Mouse (Mus musculus): ENCODE measurements around the gene Wfdc21. TPM values are rescaled to one million over a fixed set of nuclear protein-coding genes. Genes with fewer than 3 reads are reported as not detected.

Gene Wfdc21
- polyA plus RNA-seq (2015; fragmentation: Nextera tagmentation; extraction: Ambion mirVana) = 0.71 TPM in 1 of 2 replicates, not detected in the other

DNA sequence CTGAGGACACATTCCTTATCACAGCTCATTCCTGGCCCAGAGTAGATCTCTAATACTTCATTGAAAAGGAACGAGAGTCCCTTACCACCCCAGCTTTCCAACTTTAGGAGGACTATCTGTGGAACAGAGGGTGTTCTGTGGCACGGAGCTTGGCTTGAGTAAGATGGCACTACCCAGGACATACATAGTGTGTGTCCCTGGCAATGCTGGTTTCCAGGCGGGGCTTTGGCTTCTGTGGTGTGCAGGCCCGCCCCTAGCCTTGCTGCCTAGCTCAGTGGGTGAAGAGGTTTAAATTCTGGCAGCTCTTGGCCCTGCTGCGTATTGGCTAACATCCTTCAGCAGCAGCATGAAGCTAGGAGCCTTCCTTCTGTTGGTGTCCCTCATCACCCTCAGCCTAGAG lies at the start of gene Wfdc21:
TSS of gene Wfdc21 (plus strand) at position 260 of the 400 bp plus-strand sequence.
- 76% methylated on average over 5 of the region's 5 CpGs for WGBS
- Histone ChIP-seq H3K27me3 (ENCODE audit: insufficient read depth, low read length) (no peaks in the 10 kb centered on the region; the same call in 1 of the 2 replicates), H3K9me3 (ENCODE audit: low read length) (no peaks in the 10 kb centered on the region), H3K27ac (ENCODE audit: low read length) (no peak within 1 kb of the TSS), H3K9ac (replicated peaks; ENCODE audit: low read length) (no peak within 1 kb of the TSS), H3K4me2 (replicated peaks; ENCODE audit: low read depth, low read length) (no peak within 1 kb of the TSS), H3K4me3 (ENCODE audit: low read length) (no peak within 1 kb of the TSS), H3K36me3 (ENCODE audit: insufficient read depth, low read length) (no peaks in the 10 kb centered on the region), H3K4me1 (ENCODE audit: insufficient read depth, low read length) (0 out of 2 replicates have a peak, but pooled peaks cover 4% of the 10 kb centered on the region)
- no peak for ATAC-seq (ENCODE audit: low FRiP score, low TSS enrichment)

DNA sequence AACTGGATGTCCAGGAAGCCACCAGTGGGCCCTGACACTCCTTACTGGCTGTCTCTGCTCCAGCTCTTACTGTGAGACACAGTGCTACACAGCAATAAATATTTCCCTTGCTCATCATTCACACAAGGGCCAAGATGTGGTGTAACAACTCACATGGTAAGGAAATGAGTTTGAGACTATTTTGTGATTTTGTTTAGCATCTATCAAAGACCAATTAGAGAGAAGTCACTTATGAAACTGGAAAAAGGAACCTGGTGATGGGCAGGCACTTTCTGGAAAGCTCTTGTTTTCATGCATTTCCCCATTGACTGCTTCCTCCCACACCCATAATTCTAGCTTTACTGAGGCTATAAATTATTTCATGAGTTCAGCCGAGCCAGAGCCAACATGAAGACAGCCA lies 43.0 kb upstream of the Wfdc21 start, which contains the start of gene Wfdc17:
TSS of gene Wfdc17 (plus strand) at position 287 of the 400 bp plus-strand sequence.
- no peaks in the 10 kb centered on the region for H3K27me3 ChIP-seq (ENCODE audit: insufficient read depth, low read length)
- H3K36me3 ChIP-seq (ENCODE audit: insufficient read depth, low read length) = no peaks in the 10 kb centered on the region
- no peaks in the 10 kb centered on the region for H3K4me1 ChIP-seq (ENCODE audit: insufficient read depth, low read length)
- H3K9ac ChIP-seq (replicated peaks; ENCODE audit: low read length) = no peak within 1 kb of the TSS
- H3K27ac ChIP-seq (ENCODE audit: low read length) = no peak within 1 kb of the TSS
- H3K9me3 ChIP-seq (ENCODE audit: low read length) = no peaks in the 10 kb centered on the region
- H3K4me2 ChIP-seq (replicated peaks; ENCODE audit: low read depth, low read length) = no peak within 1 kb of the TSS
- WGBS = 2% methylated on average over 1 of the region's 1 CpGs
- no peak within 1 kb of the TSS for H3K4me3 ChIP-seq (ENCODE audit: low read length)
- no peak for ATAC-seq (ENCODE audit: low FRiP score, low TSS enrichment)

DNA sequence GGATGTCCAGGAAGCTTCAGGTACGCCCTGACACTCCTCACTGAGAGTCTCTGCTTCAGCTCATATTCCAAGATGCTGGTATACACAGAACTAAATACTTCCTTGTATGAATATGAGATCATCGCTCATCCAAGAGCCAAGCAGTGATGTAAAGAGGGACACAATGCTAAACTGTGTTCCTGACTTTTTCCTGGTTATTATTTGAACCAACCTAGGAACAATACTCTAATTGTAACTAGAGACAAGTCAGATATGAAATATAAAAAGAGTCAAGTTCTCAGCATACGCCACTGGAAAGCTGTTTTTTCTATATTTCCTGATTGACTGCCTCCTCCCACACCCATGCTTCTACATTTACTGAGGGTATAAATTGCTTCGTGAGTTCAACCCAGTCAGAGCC lies 38.0 kb upstream of the Wfdc21 start, which contains the start of gene Wfdc18:
TSS of gene Wfdc18 (plus strand) at position 301 of the 400 bp plus-strand sequence.
- no peak for ATAC-seq (ENCODE audit: low FRiP score, low TSS enrichment)
- no peaks in the 10 kb centered on the region for H3K27me3 ChIP-seq (ENCODE audit: insufficient read depth, low read length)
- H3K4me3 ChIP-seq (ENCODE audit: low read length) = no peak within 1 kb of the TSS
- H3K4me2 ChIP-seq (replicated peaks; ENCODE audit: low read depth, low read length) = no peak within 1 kb of the TSS
- H3K9me3 ChIP-seq (ENCODE audit: low read length) = no peaks in the 10 kb centered on the region
- H3K4me1 ChIP-seq (ENCODE audit: insufficient read depth, low read length) = no peaks in the 10 kb centered on the region
- H3K9ac ChIP-seq (replicated peaks; ENCODE audit: low read length) = no peak within 1 kb of the TSS
- 62% methylated on average over 4 of the region's 4 CpGs for WGBS
- no peak within 1 kb of the TSS for H3K27ac ChIP-seq (ENCODE audit: low read length)
- no peaks in the 10 kb centered on the region for H3K36me3 ChIP-seq (ENCODE audit: insufficient read depth, low read length)

DNA sequence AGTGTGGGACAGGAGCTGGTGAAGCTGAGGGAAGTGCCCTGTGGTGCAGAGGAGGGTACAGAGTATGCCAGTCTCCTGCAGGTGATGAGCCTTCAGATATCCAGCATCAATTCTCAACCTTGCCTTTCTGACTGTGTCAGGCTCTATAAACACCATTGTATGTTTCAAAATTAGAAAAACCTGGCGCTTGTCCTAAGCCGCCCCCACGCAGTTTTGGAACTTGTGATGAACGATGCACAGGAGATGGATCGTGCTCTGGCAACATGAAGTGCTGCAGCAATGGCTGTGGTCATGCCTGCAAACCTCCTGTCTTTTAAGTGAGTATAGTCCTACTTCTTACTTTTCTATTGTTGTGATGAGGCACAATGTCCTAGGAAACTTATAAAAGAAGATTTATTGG lies 37.1 kb upstream of the Wfdc21 start:
- Histone ChIP-seq H3K9ac (replicated peaks; ENCODE audit: low read length) (no peak overlapping the region), H3K4me3 (ENCODE audit: low read length) (no peak overlapping the region), H3K36me3 (ENCODE audit: insufficient read depth, low read length) (no peaks in the 10 kb centered on the region), H3K4me2 (replicated peaks; ENCODE audit: low read depth, low read length) (no peak overlapping the region), H3K27me3 (ENCODE audit: insufficient read depth, low read length) (no peaks in the 10 kb centered on the region), H3K9me3 (ENCODE audit: low read length) (no peaks in the 10 kb centered on the region), H3K4me1 (ENCODE audit: insufficient read depth, low read length) (no peaks in the 10 kb centered on the region), H3K27ac (ENCODE audit: low read length) (no peak overlapping the region)
- WGBS = 79% methylated on average over 5 of the region's 5 CpGs
- no peak for ATAC-seq (ENCODE audit: low FRiP score, low TSS enrichment)

DNA sequence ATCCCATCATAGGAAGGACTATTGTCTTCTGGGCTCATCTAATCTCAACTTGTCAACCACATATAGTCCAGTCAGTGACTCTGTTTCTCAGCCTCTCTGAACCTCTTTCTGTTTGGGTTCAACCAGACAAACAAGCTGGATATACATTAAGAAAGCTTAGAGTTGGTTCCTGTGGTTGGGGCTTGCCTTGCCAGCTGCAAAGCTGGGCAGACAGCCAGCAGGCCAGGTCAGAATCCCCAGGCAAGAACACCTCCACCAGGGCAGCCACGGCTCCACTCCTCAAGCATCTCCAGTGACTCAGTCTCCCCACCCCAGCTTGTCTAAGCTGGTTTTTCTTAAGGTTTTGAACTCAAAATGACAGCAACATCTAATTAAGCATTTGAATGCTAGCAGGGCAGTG lies 34.1 kb upstream of the Wfdc21 start:
- H3K9me3 ChIP-seq (ENCODE audit: low read length) = no peaks in the 10 kb centered on the region
- H3K27me3 ChIP-seq (ENCODE audit: insufficient read depth, low read length) = no peaks in the 10 kb centered on the region
- no peak overlapping the region for H3K4me3 ChIP-seq (ENCODE audit: low read length)
- no peak overlapping the region for H3K27ac ChIP-seq (ENCODE audit: low read length)
- no peak overlapping the region for H3K4me2 ChIP-seq (replicated peaks; ENCODE audit: low read depth, low read length)
- H3K9ac ChIP-seq (replicated peaks; ENCODE audit: low read length) = no peak overlapping the region
- ATAC-seq (ENCODE audit: low FRiP score, low TSS enrichment) = no peak
- no peaks in the 10 kb centered on the region for H3K4me1 ChIP-seq (ENCODE audit: insufficient read depth, low read length)
- 73% methylated on average over 1 of the region's 1 CpGs for WGBS
- H3K36me3 ChIP-seq (ENCODE audit: insufficient read depth, low read length) = no peaks in the 10 kb centered on the region

DNA sequence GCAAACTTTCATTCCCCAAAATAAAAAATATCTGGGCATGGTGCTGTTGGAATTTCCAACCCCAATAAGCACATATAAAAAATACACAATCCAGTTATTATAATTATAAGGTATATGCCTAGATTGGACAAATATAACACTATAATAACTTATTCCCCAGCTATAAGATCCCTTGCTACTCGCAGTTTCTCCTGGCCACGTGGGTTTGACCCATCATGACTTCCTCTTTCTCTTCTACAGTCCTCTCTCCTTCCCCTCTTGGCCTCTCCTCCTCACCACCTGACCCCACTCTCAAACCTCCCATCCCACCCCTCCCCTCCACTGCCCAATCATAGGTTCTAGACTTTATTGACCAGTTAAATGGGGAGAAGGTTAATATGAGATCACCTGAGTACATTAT lies 32.8 kb upstream of the Wfdc21 start:
- Histone ChIP-seq H3K36me3 (ENCODE audit: insufficient read depth, low read length) (no peaks in the 10 kb centered on the region), H3K4me2 (replicated peaks; ENCODE audit: low read depth, low read length) (no peak overlapping the region), H3K27me3 (ENCODE audit: insufficient read depth, low read length) (no peaks in the 10 kb centered on the region), H3K4me1 (ENCODE audit: insufficient read depth, low read length) (no peaks in the 10 kb centered on the region), H3K9me3 (ENCODE audit: low read length) (no peaks in the 10 kb centered on the region), H3K9ac (replicated peaks; ENCODE audit: low read length) (no peak overlapping the region), H3K27ac (ENCODE audit: low read length) (no peak overlapping the region), H3K4me3 (ENCODE audit: low read length) (no peak overlapping the region)
- ATAC-seq (ENCODE audit: low FRiP score, low TSS enrichment) = no peak
- WGBS = 66% methylated on average over 2 of the region's 2 CpGs

DNA sequence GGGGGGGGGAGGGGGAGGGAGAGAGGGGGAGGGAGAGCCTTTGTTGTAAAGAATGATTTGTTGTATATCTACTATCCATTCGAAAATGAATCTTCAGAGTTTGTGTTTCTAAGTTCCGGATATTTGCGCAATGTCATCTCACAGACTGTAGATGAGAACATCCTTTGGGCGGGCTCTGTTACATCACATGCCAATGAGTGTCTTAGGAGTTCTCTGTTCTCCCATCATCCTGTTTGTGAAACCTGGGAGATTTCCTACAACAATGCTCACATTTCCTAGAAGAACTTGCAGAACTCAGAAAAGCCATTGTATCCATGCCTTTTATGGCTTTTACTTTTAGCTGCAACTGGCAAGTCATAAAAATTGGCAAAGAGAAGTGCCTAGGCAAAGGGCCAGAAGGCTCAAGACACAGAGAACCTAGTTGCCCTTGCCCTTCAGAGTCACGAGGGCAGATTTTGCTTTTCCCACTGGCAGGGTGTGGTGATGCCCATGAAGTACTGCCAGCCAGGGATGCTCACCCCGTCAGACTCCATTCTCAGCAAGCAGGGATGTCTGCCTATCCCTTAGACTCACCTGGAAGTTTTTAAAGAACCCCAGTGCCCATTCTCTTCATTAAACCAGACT lies 29.6 kb upstream of the Wfdc21 start:
- Histone ChIP-seq H3K27me3 (ENCODE audit: insufficient read depth, low read length) (no peaks in the 10 kb centered on the region), H3K4me1 (ENCODE audit: insufficient read depth, low read length) (no peaks in the 10 kb centered on the region), H3K9ac (replicated peaks; ENCODE audit: low read length) (no peak overlapping the region), H3K4me3 (ENCODE audit: low read length) (no peak overlapping the region), H3K27ac (ENCODE audit: low read length) (no peak overlapping the region), H3K9me3 (ENCODE audit: low read length) (no peaks in the 10 kb centered on the region), H3K4me2 (replicated peaks; ENCODE audit: low read depth, low read length) (no peak overlapping the region), H3K36me3 (ENCODE audit: insufficient read depth, low read length) (no peaks in the 10 kb centered on the region)
- ATAC-seq (ENCODE audit: low FRiP score, low TSS enrichment) = no peak
- WGBS = 84% methylated on average over 6 of the region's 6 CpGs

DNA sequence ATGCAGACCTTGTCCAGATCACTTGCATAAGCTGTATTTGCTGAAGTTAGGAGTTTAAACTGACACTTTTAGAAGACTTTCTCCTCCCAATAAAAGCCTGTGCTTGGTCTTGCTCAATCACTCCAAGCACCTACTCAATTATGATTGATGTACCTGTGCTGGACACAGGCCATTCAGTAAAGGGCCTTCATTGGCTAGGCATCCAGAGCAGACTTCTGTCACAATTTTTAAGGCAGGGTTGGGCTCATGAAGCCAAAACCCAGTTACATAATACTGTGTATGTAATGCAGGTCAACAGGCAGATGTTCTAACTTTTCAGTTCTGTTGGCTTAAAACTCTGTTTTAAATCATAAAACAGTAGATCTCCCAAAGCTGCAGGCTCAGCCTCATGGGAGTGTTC lies 26.0 kb upstream of the Wfdc21 start:
- Histone ChIP-seq H3K9me3 (ENCODE audit: low read length) (no peaks in the 10 kb centered on the region), H3K4me2 (replicated peaks; ENCODE audit: low read depth, low read length) (no peak overlapping the region), H3K27ac (ENCODE audit: low read length) (no peak overlapping the region), H3K4me1 (ENCODE audit: insufficient read depth, low read length) (no peaks in the 10 kb centered on the region), H3K36me3 (ENCODE audit: insufficient read depth, low read length) (no peaks in the 10 kb centered on the region), H3K9ac (replicated peaks; ENCODE audit: low read length) (no peak overlapping the region), H3K4me3 (ENCODE audit: low read length) (no peak overlapping the region), H3K27me3 (ENCODE audit: insufficient read depth, low read length) (no peaks in the 10 kb centered on the region)
- no peak for ATAC-seq (ENCODE audit: low FRiP score, low TSS enrichment)

DNA sequence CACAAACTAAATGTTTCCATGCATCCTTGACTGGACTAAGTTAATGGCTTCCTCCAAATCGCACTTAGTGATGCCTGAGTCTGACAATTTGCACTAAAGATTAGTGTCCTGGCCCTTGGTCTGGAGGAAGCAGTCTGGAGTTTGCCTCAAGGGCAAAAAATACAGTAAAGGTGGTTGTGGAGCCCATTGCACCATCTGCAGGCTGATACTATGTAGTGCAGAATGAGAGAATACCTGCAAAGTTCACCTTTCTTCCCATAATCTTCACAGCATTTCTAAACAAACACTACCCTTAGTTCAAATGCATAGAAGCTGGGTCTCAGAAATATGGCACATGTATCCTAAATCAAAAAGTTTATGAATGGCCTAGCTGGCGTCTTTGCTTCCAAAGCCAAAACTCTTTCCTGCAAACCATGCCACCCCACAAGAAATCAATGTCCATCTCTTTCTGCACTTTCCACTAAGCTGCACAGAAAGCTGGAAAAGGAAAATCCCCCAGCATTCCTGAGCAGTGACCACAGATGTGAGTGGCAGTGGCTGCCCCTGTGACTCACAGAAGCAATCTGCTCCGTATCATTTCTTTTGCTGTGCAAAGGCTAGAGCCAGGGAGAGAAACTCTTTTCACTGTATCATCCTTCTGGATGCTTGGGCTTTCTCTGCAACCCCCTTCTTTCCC lies 17.8 kb upstream of the Wfdc21 start:
- WGBS = 59% methylated on average over 3 of the region's 3 CpGs
- H3K4me2 ChIP-seq (replicated peaks; ENCODE audit: low read depth, low read length) = no peak overlapping the region
- no peaks in the 10 kb centered on the region for H3K27me3 ChIP-seq (ENCODE audit: insufficient read depth, low read length)
- H3K9me3 ChIP-seq (ENCODE audit: low read length) = peaks cover 2% of the 10 kb centered on the region
- ATAC-seq (ENCODE audit: low FRiP score, low TSS enrichment) = no peak
- no peak overlapping the region for H3K9ac ChIP-seq (replicated peaks; ENCODE audit: low read length)
- H3K4me1 ChIP-seq (ENCODE audit: insufficient read depth, low read length) = no peaks in the 10 kb centered on the region
- no peak overlapping the region for H3K27ac ChIP-seq (ENCODE audit: low read length)
- no peak overlapping the region for H3K4me3 ChIP-seq (ENCODE audit: low read length)
- no peaks in the 10 kb centered on the region for H3K36me3 ChIP-seq (ENCODE audit: insufficient read depth, low read length)

DNA sequence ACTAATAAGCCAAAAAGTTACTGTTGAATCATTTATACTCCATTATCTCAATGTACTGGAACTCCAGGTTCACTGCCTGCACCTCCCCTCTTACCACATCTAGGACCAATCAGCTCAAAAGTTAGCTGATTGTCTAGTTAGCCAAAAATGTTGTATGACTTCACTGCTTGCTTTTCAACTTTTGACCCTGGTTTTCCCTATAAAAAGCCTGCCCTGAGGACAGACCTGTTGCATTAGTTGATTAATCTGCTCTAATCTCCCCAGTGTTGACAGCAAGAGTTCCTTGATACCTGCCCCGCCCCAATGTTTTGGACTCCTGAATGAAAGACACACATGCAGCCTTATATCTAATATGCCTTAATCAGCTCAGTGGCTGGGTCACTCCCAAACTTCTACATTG lies 15.6 kb upstream of the Wfdc21 start:
- H3K36me3 ChIP-seq (ENCODE audit: insufficient read depth, low read length) = no peaks in the 10 kb centered on the region
- no peak overlapping the region for H3K4me2 ChIP-seq (replicated peaks; ENCODE audit: low read depth, low read length)
- H3K9ac ChIP-seq (replicated peaks; ENCODE audit: low read length) = no peak overlapping the region
- no peak overlapping the region for H3K27ac ChIP-seq (ENCODE audit: low read length)
- no peak for ATAC-seq (ENCODE audit: low FRiP score, low TSS enrichment)
- WGBS = 100% methylated on average over 1 of the region's 1 CpGs
- peaks cover 6% of the 10 kb centered on the region for H3K9me3 ChIP-seq (ENCODE audit: low read length)
- no peaks in the 10 kb centered on the region for H3K4me1 ChIP-seq (ENCODE audit: insufficient read depth, low read length)
- H3K27me3 ChIP-seq (ENCODE audit: insufficient read depth, low read length) = no peaks in the 10 kb centered on the region
- no peak overlapping the region for H3K4me3 ChIP-seq (ENCODE audit: low read length)
